Mouse (Mus musculus): ENCODE measurements around the gene Dnajc5g. TPM values are rescaled to one million over a fixed set of nuclear protein-coding genes. Genes with fewer than 3 reads are reported as not detected.
A peak's percentile ranks its signal among the peaks of the same experiment; 100 is the strongest.

The Dnajc5g gene
- polyA plus RNA-seq, 1 experiment from 2014 or later, result not detected

- Histone ChIP-seq H3K36me3 (ENCODE audit: insufficient read depth) (0 out of 2 replicates have a peak, but pooled peaks cover 5% of the 10 kb centered on the region), H3K27ac (ENCODE audit: low read depth) (no peak overlapping the region), H3K9me3 (ENCODE audit: low read depth, low read length) (no peaks in the 10 kb centered on the region), H3K9ac (no peak overlapping the region), H3K4me2 (no peak overlapping the region), H3K4me1 (ENCODE audit: insufficient read depth) (no peaks in the 10 kb centered on the region), H3K4me3 (ENCODE audit: low read depth, low read length) (no peak overlapping the region), H3K27me3 (ENCODE audit: insufficient read depth, low read length) (peaks cover 60% of the 10 kb centered on the region)
- under 1% methylated on average over 33 of the region's 33 CpGs for WGBS
- ATAC-seq (ENCODE audit: insufficient read depth) (no peak), DNase-seq (no peak)
- TF ChIP-seq CTCF (IDR thresholded peaks at IDR 0.05; ENCODE audit: low read depth), result no peak
Measured at GRCm38 (mm10) chr5:31136730-31137424, 30.8 kb downstream of the Dnajc5g start.

GRCm38 (mm10) chr5:31137658-31138057, 31.6 kb downstream of the Dnajc5g start:
- H3K9ac ChIP-seq, result no peak overlapping the region
- peaks cover 60% of the 10 kb centered on the region for H3K27me3 ChIP-seq (ENCODE audit: insufficient read depth, low read length)
- no peaks in the 10 kb centered on the region for H3K9me3 ChIP-seq (ENCODE audit: low read depth, low read length)
- 2% methylated on average over 13 of the region's 13 CpGs for WGBS
- no peaks in the 10 kb centered on the region for H3K4me1 ChIP-seq (ENCODE audit: insufficient read depth)
- DNase-seq (no peak), ATAC-seq (ENCODE audit: insufficient read depth) (no peak)
- TF ChIP-seq CTCF (IDR thresholded peaks at IDR 0.05; ENCODE audit: low read depth), result no peak
- H3K4me2 ChIP-seq, result peak overlapping the region; percentile 42; the same call in 1 of the 2 replicates
- H3K4me3 ChIP-seq (ENCODE audit: low read depth, low read length), result peak overlapping the region; percentile 14; the same call in 1 of the 2 replicates
- no peak overlapping the region for H3K27ac ChIP-seq (ENCODE audit: low read depth)
- 0 out of 2 replicates have a peak, but pooled peaks cover 5% of the 10 kb centered on the region for H3K36me3 ChIP-seq (ENCODE audit: insufficient read depth)

GRCm38 (mm10) chr5:31138241-31138967, 32.3 kb downstream of the Dnajc5g start, which contains the start of gene Ucn:
Gene Ucn (minus strand): TSS chr5:31138829.
- Histone ChIP-seq H3K4me1 (ENCODE audit: insufficient read depth) (no peaks in the 10 kb centered on the region), H3K27ac (ENCODE audit: low read depth) (no peak within 1 kb of the TSS), H3K9me3 (ENCODE audit: low read depth, low read length) (no peaks in the 10 kb centered on the region), H3K36me3 (ENCODE audit: insufficient read depth) (peaks cover 8% of the 10 kb centered on the region; the same call in 1 of the 2 replicates), H3K4me2 (peak within 1 kb of the TSS; percentile 42), H3K9ac (no peak within 1 kb of the TSS), H3K4me3 (ENCODE audit: low read depth, low read length) (peak within 1 kb of the TSS; percentile 14; the same call in 1 of the 2 replicates), H3K27me3 (ENCODE audit: insufficient read depth, low read length) (peaks cover 60% of the 10 kb centered on the region)
- ATAC-seq (ENCODE audit: insufficient read depth) (peak; percentile 60; the same call in 1 of the 2 replicates), DNase-seq (peak; percentile 56)
- no peak for TF ChIP-seq CTCF (IDR thresholded peaks at IDR 0.05; ENCODE audit: low read depth)
- WGBS, result 1% methylated on average over 52 of the region's 52 CpGs

GRCm38 (mm10) chr5:31138968-31139425, 32.9 kb downstream of the Dnajc5g start:
- WGBS, result 10% methylated on average over 9 of the region's 9 CpGs
- H3K27ac ChIP-seq (ENCODE audit: low read depth), result no peak overlapping the region
- no peak for ATAC-seq (ENCODE audit: insufficient read depth)
- H3K9ac ChIP-seq, result no peak overlapping the region
- H3K9me3 ChIP-seq (ENCODE audit: low read depth, low read length), result no peaks in the 10 kb centered on the region
- H3K36me3 ChIP-seq (ENCODE audit: insufficient read depth), result peaks cover 10% of the 10 kb centered on the region; the same call in 1 of the 2 replicates
- peak overlapping the region; percentile 42 for H3K4me2 ChIP-seq
- H3K4me1 ChIP-seq (ENCODE audit: insufficient read depth), result no peaks in the 10 kb centered on the region
- DNase-seq, result peak; percentile 80
- TF ChIP-seq CTCF (IDR thresholded peaks at IDR 0.05; ENCODE audit: low read depth), result no peak
- peaks cover 58% of the 10 kb centered on the region for H3K27me3 ChIP-seq (ENCODE audit: insufficient read depth, low read length)
- H3K4me3 ChIP-seq (ENCODE audit: low read depth, low read length), result peak overlapping the region; percentile 14; the same call in 1 of the 2 replicates

GRCm38 (mm10) chr5:31149781-31150180, 43.7 kb downstream of the Dnajc5g start:
- Histone ChIP-seq H3K4me1 (ENCODE audit: insufficient read depth) (no peaks in the 10 kb centered on the region), H3K27me3 (ENCODE audit: insufficient read depth, low read length) (no peaks in the 10 kb centered on the region), H3K36me3 (ENCODE audit: insufficient read depth) (peaks cover 19% of the 10 kb centered on the region; the same call in 1 of the 2 replicates), H3K9me3 (ENCODE audit: low read depth, low read length) (no peaks in the 10 kb centered on the region), H3K4me3 (ENCODE audit: low read depth, low read length) (no peak overlapping the region), H3K27ac (ENCODE audit: low read depth) (no peak overlapping the region), H3K4me2 (no peak overlapping the region), H3K9ac (no peak overlapping the region)
- DNase-seq, result no peak
- no peak for ATAC-seq (ENCODE audit: insufficient read depth)
- no peak for TF ChIP-seq CTCF (IDR thresholded peaks at IDR 0.05; ENCODE audit: low read depth)
- WGBS, result 80% methylated on average over 4 of the region's 4 CpGs

- no peaks in the 10 kb centered on the region for H3K4me1 ChIP-seq (ENCODE audit: insufficient read depth)
- ATAC-seq (ENCODE audit: insufficient read depth) (no peak), DNase-seq (no peak)
- peaks cover 13% of the 10 kb centered on the region for H3K36me3 ChIP-seq (ENCODE audit: insufficient read depth)
- no peak overlapping the region for H3K4me3 ChIP-seq (ENCODE audit: low read depth, low read length)
- H3K9ac ChIP-seq, result no peak overlapping the region
- H3K9me3 ChIP-seq (ENCODE audit: low read depth, low read length), result no peaks in the 10 kb centered on the region
- WGBS, result 88% methylated on average over 3 of the region's 3 CpGs
- H3K4me2 ChIP-seq, result no peak overlapping the region
- no peak overlapping the region for H3K27ac ChIP-seq (ENCODE audit: low read depth)
- no peaks in the 10 kb centered on the region for H3K27me3 ChIP-seq (ENCODE audit: insufficient read depth, low read length)
- TF ChIP-seq CTCF (IDR thresholded peaks at IDR 0.05; ENCODE audit: low read depth), result peak; percentile 12; the same call in 1 of the 2 replicates
Measured at GRCm38 (mm10) chr5:31151746-31152145, 45.7 kb downstream of the Dnajc5g start.

Measured in lung, embryonic 14.5 days (tissue).